Mouse (Mus musculus): ENCODE data around the gene Dppa2.
"Not testable (repeated sequence)": the region's sequence is repeated elsewhere in the genome, so short reads cannot be mapped to it uniquely, and the experiment has no call there.

The Dppa2 gene
- long read RNA-seq, experiment 1: 0 reads
- long read RNA-seq, experiment 2: 0 reads

DNA sequence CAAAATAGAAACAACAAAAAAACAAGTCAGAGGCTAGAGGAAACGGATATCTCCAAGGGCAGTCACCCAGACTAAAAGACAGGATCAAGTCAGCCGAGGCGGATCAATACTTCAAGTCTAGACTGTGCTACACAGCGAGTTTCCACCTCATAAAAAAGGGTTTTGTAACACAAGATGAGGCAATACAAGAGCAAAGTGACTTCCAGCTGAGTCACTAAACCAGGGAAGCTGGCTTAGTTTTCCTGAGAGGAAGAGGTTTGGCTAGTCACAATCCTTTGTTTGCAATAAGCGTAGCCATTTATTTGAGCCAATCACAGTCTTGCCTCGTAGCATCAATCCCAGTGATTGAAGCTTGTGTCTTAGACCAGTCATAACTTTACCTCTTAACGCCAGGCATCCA, at the start of gene Dppa2:
Gene Dppa2 (plus strand): TSS at position 400 of the 400 bp plus-strand sequence.
- intact Hi-C loops (cut with DNase I): no loop called here

DNA sequence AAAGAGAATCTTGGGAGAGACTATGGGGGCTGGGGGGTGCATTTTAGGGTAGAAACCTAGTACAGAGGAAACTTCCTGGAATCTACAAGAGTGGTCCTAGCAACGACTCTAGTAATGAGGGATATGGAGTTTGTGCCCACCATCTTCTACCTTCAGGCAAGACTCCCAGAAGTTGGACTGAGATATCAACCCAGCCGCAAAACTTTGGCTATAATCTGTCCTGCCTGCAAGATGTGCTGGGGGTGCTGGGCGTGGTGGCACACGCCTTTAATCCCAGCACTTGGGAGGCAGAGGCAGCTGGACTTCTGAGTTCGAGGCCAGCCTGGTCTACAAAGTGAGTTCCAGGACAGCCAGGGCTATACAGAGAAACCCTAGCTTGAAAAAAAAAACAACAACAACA, 49.1 kb upstream of the Dppa2 start:
- intact Hi-C loops (cut with DNase I): no loop called here

DNA sequence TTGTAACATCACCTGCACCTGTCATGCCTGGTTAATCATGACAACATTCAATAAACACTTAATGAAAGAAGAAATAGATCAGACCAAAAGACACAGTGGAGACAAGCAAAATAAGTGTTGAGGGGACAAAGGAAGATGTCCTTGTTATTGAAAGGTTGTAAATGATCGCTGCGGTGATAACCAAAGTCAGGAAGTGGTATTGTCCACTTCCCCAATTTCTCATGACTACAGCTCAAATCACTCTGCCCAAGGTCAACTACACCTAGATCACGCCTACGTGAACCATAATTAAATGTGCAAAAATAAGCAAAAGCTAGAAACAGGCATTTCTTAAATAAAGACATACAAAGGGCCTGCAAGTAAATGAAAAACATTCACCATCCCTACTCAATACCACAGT, 44.2 kb upstream of the Dppa2 start:
- intact Hi-C loops (cut with DNase I): no loop called here

- intact Hi-C loops (cut with DNase I): no loop called here
Measured at GRCm38 (mm10) chr16:48262901-48263300, 40.8 kb upstream of the Dppa2 start.

- intact Hi-C loops (cut with DNase I): no loop called here
Measured at GRCm38 (mm10) chr16:48265856-48266255, 37.9 kb upstream of the Dppa2 start.

- intact Hi-C loops (cut with DNase I): loop anchor here (10.0 kb wide), 1 partner anchor 298 kb away; no protein-coding TSS in a partner anchor
Measured at GRCm38 (mm10) chr16:48276940-48277339, 26.8 kb upstream of the Dppa2 start.

DNA sequence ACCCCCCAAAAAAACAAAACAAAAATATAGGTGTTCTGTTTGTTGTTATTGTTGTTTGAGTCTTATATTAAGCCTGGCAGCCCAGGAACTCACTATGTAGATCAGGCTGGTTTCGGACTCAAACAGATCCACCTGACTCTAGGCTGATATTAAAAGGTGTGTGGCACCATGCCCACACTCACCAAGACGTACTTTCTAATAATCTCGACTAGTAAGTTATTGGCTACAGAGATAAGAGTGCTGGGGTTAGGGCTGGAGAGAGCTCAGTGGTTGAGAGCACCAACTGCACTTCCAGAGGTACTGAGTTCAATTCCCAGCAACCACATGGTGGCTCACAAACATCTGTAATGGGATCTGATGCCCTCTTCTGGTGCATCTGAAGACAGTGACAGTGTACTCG, 22.8 kb upstream of the Dppa2 start:
- intact Hi-C loops (cut with DNase I): no loop called here

- intact Hi-C loops (cut with DNase I): no loop called here
Measured at GRCm38 (mm10) chr16:48282801-48283200, 20.9 kb upstream of the Dppa2 start.

- intact Hi-C loops (cut with DNase I): no loop called here
Measured at GRCm38 (mm10) chr16:48283517-48283916, 20.2 kb upstream of the Dppa2 start, which contains the start of gene Dppa4. Gene Dppa4, plus strand, starts transcription at chr16:48283733.

DNA sequence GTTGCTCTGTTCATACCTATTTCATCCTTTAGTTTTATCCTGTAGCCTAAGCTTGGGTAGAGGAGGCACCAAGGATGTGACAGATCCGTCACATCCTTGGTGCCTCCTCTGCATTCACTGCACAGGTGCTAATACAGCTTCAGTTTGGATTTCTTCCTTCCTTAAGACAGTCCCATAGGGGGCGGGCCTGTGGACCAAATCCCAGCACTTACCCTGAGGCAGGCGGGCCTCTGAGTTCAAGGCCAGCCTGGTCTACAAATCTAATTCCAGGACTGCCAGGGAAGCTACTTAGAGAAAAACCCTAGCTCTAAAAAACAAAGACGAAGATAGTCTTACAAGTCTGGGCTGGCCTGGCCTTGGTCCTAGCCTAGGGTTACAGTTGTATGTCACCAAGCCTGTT, 18.2 kb upstream of the Dppa2 start:
- intact Hi-C loops (cut with DNase I): no loop called here

DNA sequence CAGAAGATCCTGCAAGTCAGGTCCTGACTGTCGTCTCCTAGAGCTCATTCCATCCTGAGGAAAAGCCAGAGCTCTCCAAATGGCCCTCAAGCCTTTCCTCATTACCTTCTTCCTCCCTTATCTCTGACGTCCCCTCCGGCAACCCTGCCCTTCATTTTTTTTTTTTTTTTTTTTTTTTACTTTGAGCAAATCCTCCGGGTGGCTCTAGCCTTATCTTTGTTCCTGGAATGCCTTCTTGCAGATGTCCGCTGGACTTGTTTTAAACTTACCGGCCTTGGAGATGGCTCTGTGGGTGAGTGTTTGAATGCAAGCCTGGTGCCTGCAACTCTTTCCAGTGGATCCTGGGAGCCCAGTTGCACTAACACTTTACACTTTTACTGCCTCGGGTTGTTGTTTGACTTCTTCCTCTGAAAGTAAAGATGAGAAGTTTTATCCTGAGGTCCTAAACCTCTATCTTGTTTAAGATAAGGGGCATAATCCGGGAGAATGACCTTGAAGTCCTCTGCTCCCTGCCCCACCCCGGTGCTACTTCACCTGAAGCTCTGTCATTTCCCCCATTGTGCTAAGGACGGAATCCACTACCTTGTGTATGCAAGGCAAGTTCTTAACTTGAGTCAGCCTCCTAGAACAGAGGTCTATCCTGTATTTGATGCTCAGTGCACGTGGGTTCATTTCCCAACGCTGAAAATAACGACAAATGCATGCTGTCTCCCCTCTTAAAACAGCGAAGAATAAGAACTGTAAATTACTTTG, 6.1 kb upstream of the Dppa2 start:
- intact Hi-C loops (cut with DNase I): no loop called here

- intact Hi-C loops (cut with DNase I): no loop called here
Measured at GRCm38 (mm10) chr16:48299884-48300283, 3.8 kb upstream of the Dppa2 start.

- intact Hi-C loops (cut with DNase I): no loop called here
Measured at GRCm38 (mm10) chr16:48303983-48304382, 275 bp downstream of the Dppa2 start.

DNA sequence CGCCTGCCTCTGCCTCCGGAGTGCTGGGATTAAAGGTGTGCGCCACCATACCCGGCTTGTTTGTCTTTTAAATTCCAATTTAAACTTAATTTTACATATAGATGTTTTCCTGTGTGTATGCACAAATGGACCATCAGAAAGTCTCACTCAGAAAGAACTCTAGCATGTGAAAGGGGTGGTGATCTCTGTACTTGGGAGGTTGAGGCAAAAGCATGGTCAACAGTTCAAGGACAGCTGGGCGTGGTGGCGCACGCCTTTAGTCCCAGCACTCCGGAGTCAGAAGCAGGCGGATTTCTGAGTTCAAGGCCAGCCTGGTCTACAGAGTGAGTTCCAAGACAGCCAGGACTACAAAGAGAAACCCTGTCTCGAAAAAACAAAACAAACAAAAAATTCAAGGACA, 5.2 kb downstream of the Dppa2 start:
- intact Hi-C loops (cut with DNase I): not testable (repeated sequence)

DNA sequence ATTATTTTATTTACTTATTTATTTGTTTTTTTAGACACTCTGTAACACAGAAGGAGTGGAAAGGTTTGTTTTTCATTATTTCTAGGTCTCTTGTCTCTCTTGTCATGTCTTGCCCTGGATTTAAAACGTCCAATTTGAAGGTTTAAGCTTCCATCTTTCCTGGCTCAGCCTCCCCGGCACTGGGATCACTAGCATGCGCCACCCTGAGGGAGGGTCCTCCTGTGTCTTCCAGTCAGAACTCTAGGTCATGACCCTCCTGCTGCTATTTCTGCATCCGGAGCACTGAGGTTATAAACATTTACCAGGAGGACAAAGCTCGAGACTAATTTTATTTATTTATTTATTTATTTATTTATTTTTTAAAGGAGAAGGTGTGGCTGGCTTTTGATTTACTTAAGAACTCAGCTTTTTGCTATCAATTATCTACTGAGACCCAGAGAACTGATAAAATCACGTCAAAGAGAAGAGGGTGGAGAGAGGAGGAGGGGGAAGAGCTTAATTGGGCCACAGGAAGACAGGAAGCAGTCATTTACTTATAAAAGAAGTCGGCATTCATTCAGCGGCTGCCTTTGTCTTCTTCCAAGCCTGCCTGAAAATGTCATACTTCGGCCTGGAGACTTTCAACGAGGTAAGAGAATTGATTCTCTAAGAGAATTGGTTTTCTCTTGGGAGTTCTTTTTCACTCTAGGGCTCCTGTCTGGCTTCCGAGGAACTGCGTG, 6.4 kb downstream of the Dppa2 start:
- intact Hi-C loops (cut with DNase I): no loop called here

DNA sequence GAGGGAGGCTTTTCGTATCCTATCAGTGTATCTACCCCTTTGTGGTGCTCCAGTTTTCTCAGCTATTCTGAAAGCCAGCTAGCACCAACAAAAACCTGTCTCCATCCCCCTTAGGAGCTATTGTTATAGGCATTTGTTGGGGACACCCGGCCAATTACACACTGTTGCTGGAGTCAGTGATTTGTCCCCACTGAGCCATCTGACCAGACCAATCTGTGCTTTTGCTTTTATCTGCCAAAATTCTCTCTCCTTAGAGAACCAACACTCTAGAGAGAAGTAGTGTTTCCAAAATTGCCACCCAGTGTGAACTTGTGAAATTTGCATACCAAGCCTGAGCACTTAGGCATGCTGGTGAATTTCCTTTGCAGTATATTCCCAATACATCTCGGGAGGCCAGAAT, 11.6 kb downstream of the Dppa2 start:
- intact Hi-C loops (cut with DNase I): no loop called here

DNA sequence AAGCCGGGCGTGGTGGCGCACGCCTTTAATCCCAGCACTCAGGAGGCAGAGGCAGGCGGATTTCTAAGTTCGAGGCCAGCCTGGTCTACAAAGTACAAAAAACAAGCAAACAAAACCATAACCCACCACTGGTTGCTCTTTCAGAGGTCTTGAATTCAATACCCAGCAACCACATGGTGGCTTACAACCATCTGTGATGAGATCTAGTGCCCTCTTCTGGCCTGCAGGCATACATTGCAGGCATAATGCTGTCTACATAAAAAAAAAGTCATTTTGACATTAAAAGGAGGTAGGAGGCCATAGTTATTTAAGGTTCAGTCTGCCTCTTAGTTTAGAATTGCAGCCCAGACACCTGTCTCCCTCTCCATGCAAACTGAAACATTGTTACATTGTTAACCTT, 17.1 kb downstream of the Dppa2 start:
- intact Hi-C loops (cut with DNase I): no loop called here

DNA sequence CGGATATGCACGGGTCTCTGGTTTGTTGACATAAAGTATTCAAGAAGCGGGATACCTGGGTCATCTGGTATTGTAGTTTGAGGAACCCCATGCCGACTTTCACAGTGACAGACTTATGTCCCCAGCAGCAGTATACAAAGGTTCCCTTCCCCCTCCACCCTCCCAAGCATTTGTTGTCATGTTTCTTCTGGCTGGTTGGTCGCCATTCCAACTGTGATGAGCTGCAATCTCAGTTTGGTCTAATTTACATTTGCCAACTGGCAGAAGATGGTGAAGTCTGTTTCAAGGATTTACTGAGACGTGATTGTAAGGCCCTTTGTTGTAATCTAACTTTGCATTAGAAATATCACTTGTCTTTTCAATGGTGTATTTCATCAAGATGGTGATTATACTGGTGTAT, 19.4 kb downstream of the Dppa2 start:
- intact Hi-C loops (cut with DNase I): no loop called here

DNA sequence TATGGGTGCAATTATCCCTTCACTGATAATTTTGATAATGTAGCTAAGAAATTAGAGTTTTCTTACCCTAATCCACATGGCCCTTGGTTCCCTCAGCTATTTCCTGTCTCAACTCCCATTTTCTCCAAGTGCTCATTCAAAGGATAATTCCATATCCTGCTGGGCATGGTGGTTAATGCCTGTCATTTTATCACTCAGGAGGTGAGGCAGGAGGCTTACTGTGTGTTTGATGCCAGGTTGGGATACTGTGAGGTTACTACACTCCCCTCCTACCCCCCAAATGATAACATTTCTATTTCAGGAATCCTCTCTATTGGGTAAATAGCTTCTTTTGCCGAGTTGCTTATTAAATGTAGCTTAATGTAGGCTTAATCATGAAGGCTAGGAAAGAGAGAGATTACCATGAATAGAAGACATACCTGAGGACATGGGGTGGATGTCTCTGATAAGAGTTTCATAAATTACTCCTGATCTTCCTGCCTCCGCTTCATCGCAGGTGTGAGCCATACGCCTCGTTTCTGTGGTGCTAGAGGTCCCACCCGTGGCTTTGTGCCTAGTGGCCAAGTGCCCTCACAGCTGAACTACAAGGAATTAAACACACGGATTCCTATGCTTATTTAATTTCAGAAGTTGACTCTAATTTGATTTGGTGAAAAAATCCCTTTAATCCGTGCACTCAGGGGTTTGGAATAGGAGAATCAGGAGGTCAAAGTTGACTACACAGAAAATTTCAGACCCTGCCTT, 20.1 kb downstream of the Dppa2 start:
- intact Hi-C loops (cut with DNase I): no loop called here

GRCm38 (mm10) chr16:48326903-48327302, 23.2 kb downstream of the Dppa2 start:
- intact Hi-C loops (cut with DNase I): no loop called here

DNA sequence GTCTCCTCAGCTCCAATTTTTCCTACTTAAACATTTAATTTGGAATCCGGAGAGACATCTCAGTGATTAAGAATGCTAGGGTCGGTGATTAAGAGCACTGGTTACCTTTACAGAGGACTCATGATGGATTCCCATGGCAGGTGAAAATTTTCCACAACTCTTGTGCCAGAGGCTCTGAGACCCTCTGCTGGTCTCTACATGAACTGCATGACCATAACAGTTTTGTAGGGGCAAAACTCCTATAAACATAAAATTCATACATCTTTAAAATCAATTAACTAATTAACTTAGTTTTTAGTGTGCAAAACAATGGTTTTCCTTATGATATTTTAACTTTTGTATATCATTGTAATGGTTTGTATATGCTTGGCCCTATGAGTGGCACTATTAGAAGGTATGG, 24.7 kb downstream of the Dppa2 start:
- intact Hi-C loops (cut with DNase I): no loop called here

DNA sequence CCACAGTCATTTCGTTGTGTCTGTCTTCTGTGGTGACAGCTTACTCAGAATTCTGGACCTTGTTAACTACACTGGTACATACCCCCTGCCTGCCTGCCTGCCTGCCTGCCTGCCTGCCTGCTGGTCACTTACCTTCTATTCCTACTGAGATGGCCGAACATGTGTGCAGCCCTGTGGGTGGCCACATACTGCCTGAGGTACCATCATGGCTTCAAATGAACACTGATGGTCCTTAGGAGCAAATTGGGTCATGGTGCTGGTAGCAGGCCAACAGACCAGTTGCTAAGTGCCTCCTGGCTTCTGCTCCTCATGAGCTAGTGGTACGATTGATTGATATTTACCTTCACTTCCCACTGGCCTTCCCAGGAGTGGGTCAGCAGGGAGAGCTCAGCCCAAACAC, 28.1 kb downstream of the Dppa2 start:
- intact Hi-C loops (cut with DNase I): no loop called here
